Mouse (Mus musculus) C2C12 (cell line): ENCODE data around the gene Fam107b. TPM values are rescaled to one million over a fixed set of nuclear protein-coding genes. Genes with fewer than 3 reads are reported as not detected.

Source experiments
- H3K27me3 ChIP-seq: one replicate; pipeline ENCODE4 v1.6.1; 2011; ENCODE audit not compliant: control insufficient read depth, insufficient read depth, insufficient read length
- H3K36me3 ChIP-seq: one replicate; pipeline ENCODE4 v1.6.1; 2011; ENCODE audit not compliant: control insufficient read depth, insufficient read depth
- H3K4me3 ChIP-seq: one replicate; pipeline ENCODE4 v1.5.1; 2011; ENCODE audit warnings: mild to moderate bottlenecking, control low read depth; ENCODE audit not compliant: poor library complexity, insufficient read depth, severe bottlenecking
- H3K79me2 ChIP-seq: one replicate; pipeline ENCODE4 v1.6.1; 2011; ENCODE audit not compliant: control insufficient read depth, insufficient read depth
- H3K79me3 ChIP-seq: one replicate; pipeline ENCODE4 v1.6.1; 2011; ENCODE audit warnings: low read depth, control low read depth
- H3ac ChIP-seq: one replicate; pipeline ENCODE3; 2011; ENCODE audit warnings: low read depth; ENCODE audit not compliant: control insufficient read depth, insufficient read length
- CEBPB ChIP-seq: IDR thresholded peaks from one replicate; pipeline ENCODE4 v1.6.1; 2011; ENCODE audit warnings: low read depth, mild to moderate bottlenecking, control low read depth, moderate library complexity
- CTCF ChIP-seq: IDR thresholded peaks from one replicate; pipeline ENCODE4 v1.5.1; 2011; ENCODE audit not compliant: control insufficient read depth, insufficient read depth, insufficient read length
- FOSL1 ChIP-seq: IDR thresholded peaks from one replicate; pipeline ENCODE4 v1.8.0; 2011; ENCODE audit warnings: mild to moderate bottlenecking, low read length; ENCODE audit not compliant: poor library complexity, insufficient read depth, severe bottlenecking
- MAX ChIP-seq: IDR thresholded peaks from one replicate; pipeline ENCODE4 v1.6.1; 2011; ENCODE audit warnings: mild to moderate bottlenecking, control low read depth
- MYOD1 ChIP-seq: IDR thresholded peaks from one replicate; pipeline ENCODE4 v1.6.1; 2011; ENCODE audit warnings: low read depth; ENCODE audit not compliant: control insufficient read depth, insufficient read length
- MYOG ChIP-seq: IDR thresholded peaks from one replicate; pipeline ENCODE4 v1.6.1; 2011; ENCODE audit not compliant: control insufficient read depth, insufficient read length; ENCODE audit errors: extremely low read depth
- USF1 ChIP-seq: IDR thresholded peaks from one replicate; pipeline ENCODE4 v1.6.1; 2011; ENCODE audit warnings: low read depth, mild to moderate bottlenecking, control low read depth, moderate library complexity
- polyA plus RNA-seq: library from polyadenylated mRNA; unstranded; fragments of >200 nt; fragmentation: generic; extraction: Trizol; gene quantifications from one replicate; pipeline ENCODE4 v1.2.1, GENCODE M21; 2012; ENCODE audit warnings: missing spikeins

The Fam107b gene
- polyA plus RNA-seq, 1 experiment, result 16.6 TPM

DNA sequence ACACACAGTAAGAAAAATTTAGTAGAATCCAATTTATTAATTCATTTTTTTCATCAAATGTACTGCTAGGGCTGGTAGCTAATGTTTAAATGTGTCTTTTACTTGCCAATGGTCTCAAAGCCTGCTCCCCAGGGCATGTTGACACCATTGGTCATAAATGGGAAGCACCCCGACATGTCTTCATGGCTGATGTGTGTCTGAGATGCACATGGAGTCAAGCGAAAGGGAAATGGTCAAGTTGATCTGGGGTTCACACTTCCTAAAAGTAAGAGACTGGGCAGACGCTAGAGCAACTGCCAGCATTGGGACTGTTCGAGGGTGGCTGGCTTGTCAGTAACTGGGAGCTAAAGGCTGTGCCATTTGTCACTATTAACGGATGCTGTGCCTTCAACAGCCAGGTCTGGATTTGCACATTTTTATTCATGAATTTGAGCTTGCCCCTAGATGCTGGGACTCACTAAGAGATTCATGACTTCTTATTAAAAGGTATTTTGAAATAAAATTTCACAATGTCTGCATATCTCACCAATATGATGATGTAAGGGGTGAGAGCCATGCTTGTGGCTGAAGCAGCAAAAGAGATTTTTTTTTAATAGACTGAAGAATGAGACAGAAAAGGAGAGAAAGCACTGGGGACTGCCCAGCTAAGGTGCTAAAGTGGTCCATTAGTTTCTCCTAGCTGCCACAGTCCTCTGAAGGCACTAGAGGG lies 60.6 kb downstream of the Fam107b start:
- Histone ChIP-seq H3K36me3 (no peaks in the 10 kb centered on the region), H3K79me2 (no peaks in the 10 kb centered on the region), H3ac (no peak overlapping the region), H3K4me3 (no peak overlapping the region), H3K27me3 (no peaks in the 10 kb centered on the region), H3K79me3 (no peaks in the 10 kb centered on the region)
- TF ChIP-seq FOSL1 (no peak), MYOG (no peak), USF1 (no peak), CEBPB (no peak), MAX (no peak), CTCF (no peak), MYOD1 (no peak)

GRCm38 (mm10) chr2:3633137-3633536 lies 62.8 kb downstream of the Fam107b start:
- H3K36me3 ChIP-seq, result no peaks in the 10 kb centered on the region
- TF ChIP-seq MAX, result no peak
- no peak for TF ChIP-seq MYOD1
- TF ChIP-seq USF1, result no peak
- TF ChIP-seq FOSL1, result no peak
- TF ChIP-seq CTCF, result no peak
- no peak for TF ChIP-seq MYOG
- H3ac ChIP-seq, result no peak overlapping the region
- H3K79me3 ChIP-seq, result no peaks in the 10 kb centered on the region
- H3K27me3 ChIP-seq, result no peaks in the 10 kb centered on the region
- H3K4me3 ChIP-seq, result no peak overlapping the region
- H3K79me2 ChIP-seq, result no peaks in the 10 kb centered on the region

GRCm38 (mm10) chr2:3636771-3637170 lies 66.5 kb downstream of the Fam107b start:
- H3K79me2 ChIP-seq, result no peaks in the 10 kb centered on the region
- H3K27me3 ChIP-seq, result no peaks in the 10 kb centered on the region
- H3K4me3 ChIP-seq, result no peak overlapping the region
- H3K36me3 ChIP-seq, result no peaks in the 10 kb centered on the region
- H3ac ChIP-seq, result no peak overlapping the region
- TF ChIP-seq MYOG, result no peak
- TF ChIP-seq MYOD1, result no peak
- no peaks in the 10 kb centered on the region for H3K79me3 ChIP-seq

DNA sequence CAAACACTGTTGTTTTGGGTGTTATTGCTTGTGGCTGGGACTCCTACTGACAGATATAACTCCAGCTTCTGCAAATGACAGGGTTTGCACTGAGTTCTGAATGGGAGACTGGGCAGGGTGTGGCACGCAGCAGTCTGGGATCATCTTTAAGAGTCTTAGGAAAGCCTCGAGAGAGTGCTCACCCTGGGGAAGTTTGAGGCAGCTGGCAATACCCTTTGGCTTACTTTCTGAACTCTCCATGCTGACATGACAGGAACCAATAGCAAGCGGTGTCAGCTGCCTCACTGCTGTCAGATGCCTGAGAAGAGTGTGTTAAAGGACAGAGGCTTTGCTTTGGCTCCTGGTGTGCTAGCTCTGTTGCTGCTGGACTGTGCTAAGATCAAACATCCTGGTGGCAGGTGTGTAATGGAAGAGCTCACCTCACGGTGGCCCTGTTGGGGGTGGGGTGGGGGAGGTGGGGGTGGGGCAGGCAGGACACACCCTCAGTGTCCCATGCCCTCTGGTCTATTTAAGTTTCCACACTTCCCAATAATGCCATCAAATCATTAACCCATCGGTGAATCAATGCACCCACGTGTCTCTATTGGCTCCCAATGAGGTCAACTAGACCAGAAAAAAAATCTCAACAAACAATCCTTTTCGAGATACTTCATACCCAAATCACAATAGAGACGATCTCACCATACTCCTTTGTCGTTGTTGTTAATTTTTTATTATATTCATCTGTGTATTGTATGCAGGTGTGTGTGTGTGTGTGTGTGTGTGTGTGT lies 70.9 kb downstream of the Fam107b start:
- no peaks in the 10 kb centered on the region for H3K27me3 ChIP-seq
- no peak overlapping the region for H3K4me3 ChIP-seq
- H3K36me3 ChIP-seq, result no peaks in the 10 kb centered on the region
- H3K79me2 ChIP-seq, result no peaks in the 10 kb centered on the region
- TF ChIP-seq MYOG (no peak), CTCF (no peak), USF1 (no peak), FOSL1 (no peak), CEBPB (no peak), MYOD1 (no peak), MAX (no peak)
- no peaks in the 10 kb centered on the region for H3K79me3 ChIP-seq
- no peak overlapping the region for H3ac ChIP-seq

GRCm38 (mm10) chr2:3642949-3643348 lies 72.7 kb downstream of the Fam107b start:
- Histone ChIP-seq H3K27me3 (no peaks in the 10 kb centered on the region), H3K4me3 (no peak overlapping the region), H3ac (no peak overlapping the region), H3K79me2 (no peaks in the 10 kb centered on the region), H3K36me3 (no peaks in the 10 kb centered on the region), H3K79me3 (no peaks in the 10 kb centered on the region)
- TF ChIP-seq CEBPB (no peak), MAX (no peak), MYOD1 (no peak), USF1 (no peak), FOSL1 (no peak), MYOG (no peak), CTCF (no peak)

DNA sequence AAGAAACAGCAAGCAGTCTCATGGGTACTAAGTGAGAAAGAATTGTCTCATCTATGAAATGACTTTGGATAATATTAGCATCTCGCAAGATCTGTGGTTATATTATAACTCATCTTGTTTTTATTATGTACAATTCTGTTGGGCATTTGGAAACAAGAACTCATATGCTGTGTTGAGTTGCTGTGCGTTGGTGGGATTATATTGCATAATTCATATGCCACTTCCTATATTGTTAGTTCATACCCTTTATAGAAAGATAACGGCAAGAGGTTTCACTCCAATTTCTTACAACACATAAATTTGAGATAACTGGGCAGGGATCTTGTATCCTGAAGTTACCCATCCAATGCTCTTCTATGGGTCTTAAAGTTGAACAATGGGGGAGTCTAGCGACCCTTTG lies 75.5 kb downstream of the Fam107b start:
- Histone ChIP-seq H3K79me2 (no peaks in the 10 kb centered on the region), H3K36me3 (no peaks in the 10 kb centered on the region), H3K27me3 (no peaks in the 10 kb centered on the region), H3ac (no peak overlapping the region), H3K4me3 (no peak overlapping the region), H3K79me3 (no peaks in the 10 kb centered on the region)
- no peak for TF ChIP-seq CEBPB
- no peak for TF ChIP-seq MYOD1
- TF ChIP-seq MAX, result no peak
- TF ChIP-seq CTCF, result no peak
- no peak for TF ChIP-seq USF1
- TF ChIP-seq MYOG, result no peak
- no peak for TF ChIP-seq FOSL1
